Mouse (Mus musculus): ENCODE measurements around the gene Slco2b1. TPM values are rescaled to one million over a fixed set of nuclear protein-coding genes. Genes with fewer than 3 reads are reported as not detected.

Slco2b1 gene
- polyA plus RNA-seq, 1 experiment: 17.4 TPM

DNA sequence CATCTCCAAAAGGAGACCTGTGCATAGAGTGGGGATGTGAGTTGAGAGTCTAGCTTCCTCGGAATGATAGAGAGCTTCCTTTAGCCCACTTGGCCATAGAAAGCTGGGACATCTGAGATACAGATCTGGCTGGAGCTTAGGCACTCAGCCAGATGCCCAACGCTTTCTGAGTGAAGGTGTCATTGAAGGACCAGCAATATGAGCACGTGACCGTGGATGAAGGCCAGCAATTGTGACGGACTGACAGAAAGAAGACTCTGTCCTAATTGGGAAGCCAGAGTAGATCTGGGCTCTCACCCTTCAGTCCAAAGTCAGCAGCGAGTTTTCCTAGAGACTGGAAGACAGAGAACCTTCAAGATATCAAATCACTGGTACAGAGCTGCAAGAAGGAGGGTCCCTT lies 3.5 kb downstream of the Slco2b1 start:
- Histone ChIP-seq H3K4me3 (ENCODE audit: insufficient read depth, low read length) (no peak overlapping the region), H3K27ac (ENCODE audit: insufficient read depth, low read length) (no peak overlapping the region), H3K4me1 (ENCODE audit: control insufficient read depth, insufficient read depth, low read length) (peaks cover 5% of the 10 kb centered on the region; the same call in 1 of the 2 replicates)
- no peak for TF ChIP-seq CTCF (IDR thresholded peaks at IDR 0.05; ENCODE audit: extremely low read depth, insufficient read depth, low read length)
- no peak for TF ChIP-seq POLR2A (IDR thresholded peaks at IDR 0.05; ENCODE audit: extremely low read depth, insufficient read depth, low read length)

DNA sequence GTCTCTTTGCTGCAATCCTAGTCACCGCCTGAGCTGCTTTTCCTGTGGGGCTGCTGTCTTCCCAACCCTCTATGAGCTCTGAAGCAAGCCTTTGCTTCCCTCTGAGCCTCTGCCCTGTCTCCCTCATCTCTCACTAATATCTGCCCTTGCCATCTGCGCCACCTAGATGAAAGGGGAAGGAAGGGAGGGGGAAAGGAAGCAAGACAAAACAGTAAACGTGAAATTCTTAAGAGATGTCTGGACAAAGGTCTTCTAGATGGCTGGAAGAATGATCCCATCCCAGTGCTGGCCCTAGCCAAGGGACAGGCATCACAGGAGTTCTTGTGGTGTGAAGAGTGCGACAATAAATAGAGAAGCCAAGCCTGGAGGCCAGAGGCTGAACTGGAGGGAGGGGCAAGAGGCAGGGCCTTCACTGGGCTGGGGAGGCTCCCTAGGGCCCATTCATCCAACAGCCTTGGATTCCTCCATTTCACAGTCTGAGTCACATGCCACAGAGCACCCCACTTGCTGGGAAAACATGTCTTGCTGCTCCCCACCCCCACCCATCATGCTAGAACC lies 4.0 kb downstream of the Slco2b1 start:
- peak overlapping the region; percentile 68 for H3K27ac ChIP-seq (ENCODE audit: insufficient read depth, low read length)
- TF ChIP-seq CTCF (IDR thresholded peaks at IDR 0.05; ENCODE audit: extremely low read depth, insufficient read depth, low read length) (no peak), POLR2A (IDR thresholded peaks at IDR 0.05; ENCODE audit: extremely low read depth, insufficient read depth, low read length) (no peak)
- peaks cover 5% of the 10 kb centered on the region; the same call in 1 of the 2 replicates for H3K4me1 ChIP-seq (ENCODE audit: control insufficient read depth, insufficient read depth, low read length)
- H3K4me3 ChIP-seq (ENCODE audit: insufficient read depth, low read length): no peak overlapping the region

DNA sequence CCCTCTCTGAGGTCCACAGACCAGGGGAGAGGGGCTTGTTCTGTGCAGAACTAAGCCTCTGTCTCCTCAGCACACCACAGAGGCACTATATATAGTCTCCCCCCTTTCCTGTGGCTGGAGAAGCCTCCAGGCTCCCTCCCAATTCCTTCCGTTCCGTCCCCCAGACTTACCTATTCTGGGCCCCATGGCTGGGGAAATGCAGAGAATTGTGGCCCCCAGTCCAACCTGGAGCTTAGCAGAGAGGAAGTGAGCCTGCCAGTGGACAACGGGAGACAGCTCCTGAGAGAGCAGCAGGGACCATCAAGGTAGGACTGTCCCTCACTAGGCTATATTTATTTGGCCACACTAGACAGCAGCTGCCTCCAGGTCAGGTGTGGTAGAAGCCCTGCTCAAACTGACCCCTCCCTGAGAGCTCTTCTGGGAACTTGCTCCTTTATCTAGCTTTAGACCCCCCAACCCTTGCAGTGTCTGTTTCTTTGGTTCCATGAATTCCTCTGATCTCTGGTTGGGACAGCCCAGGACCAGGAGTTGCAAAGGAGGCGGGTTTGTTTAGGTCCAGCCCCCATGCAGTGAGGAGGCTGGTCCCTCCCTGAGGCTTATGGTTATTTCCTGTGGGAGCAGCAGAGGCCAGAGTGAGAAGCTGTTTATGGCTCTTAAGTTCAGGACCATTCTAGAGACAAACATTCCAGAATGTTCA lies 4.7 kb downstream of the Slco2b1 start:
- peak overlapping the region; percentile 18 for H3K4me3 ChIP-seq (ENCODE audit: insufficient read depth, low read length)
- no peak for TF ChIP-seq CTCF (IDR thresholded peaks at IDR 0.05; ENCODE audit: extremely low read depth, insufficient read depth, low read length)
- TF ChIP-seq POLR2A (IDR thresholded peaks at IDR 0.05; ENCODE audit: extremely low read depth, insufficient read depth, low read length): no peak
- H3K4me1 ChIP-seq (ENCODE audit: control insufficient read depth, insufficient read depth, low read length): peaks cover 5% of the 10 kb centered on the region; the same call in 1 of the 2 replicates
- H3K27ac ChIP-seq (ENCODE audit: insufficient read depth, low read length): peak overlapping the region; percentile 68

GRCm38 (mm10) chr7:99704736-99705519 lies 6.2 kb downstream of the Slco2b1 start:
- 0 out of 2 replicates have a peak overlapping the region, but pooled peaks have one; percentile 18 for H3K4me3 ChIP-seq (ENCODE audit: insufficient read depth, low read length)

DNA sequence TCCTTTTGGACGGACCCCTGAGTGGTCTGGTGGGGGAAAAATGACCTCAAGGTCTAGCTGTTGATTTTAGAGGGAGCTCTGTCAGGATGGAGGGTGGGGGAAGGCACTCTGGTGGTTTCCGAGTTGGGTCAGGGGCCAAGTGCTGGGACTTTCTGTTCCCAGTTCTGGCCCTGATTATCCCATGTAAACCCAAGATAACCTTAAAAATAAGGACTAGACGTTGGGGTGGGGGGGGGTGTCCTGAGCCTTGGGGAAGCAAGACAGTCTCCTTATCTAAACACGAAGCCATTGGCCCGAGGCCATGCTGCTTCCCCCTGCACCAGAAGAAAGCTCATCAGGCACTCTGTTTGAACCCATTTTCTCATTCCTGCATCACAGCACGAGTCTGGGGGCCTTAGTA lies 8.9 kb downstream of the Slco2b1 start:
- TF ChIP-seq CTCF (IDR thresholded peaks at IDR 0.05; ENCODE audit: extremely low read depth, insufficient read depth, low read length) (no peak), POLR2A (IDR thresholded peaks at IDR 0.05; ENCODE audit: extremely low read depth, insufficient read depth, low read length) (no peak)
- peaks cover 1% of the 10 kb centered on the region; the same call in 1 of the 2 replicates for H3K4me1 ChIP-seq (ENCODE audit: control insufficient read depth, insufficient read depth, low read length)
- H3K27ac ChIP-seq (ENCODE audit: insufficient read depth, low read length): no peak overlapping the region
- H3K4me3 ChIP-seq (ENCODE audit: insufficient read depth, low read length): no peak overlapping the region

More at GRCm38 (mm10) chr7:99704736-99705519, 6.2 kb downstream of the Slco2b1 start:
- H3K27ac ChIP-seq (ENCODE audit: insufficient read depth, low read length): peak overlapping the region; percentile 49; the same call in 1 of the 2 replicates
- no peak for TF ChIP-seq CTCF (IDR thresholded peaks at IDR 0.05; ENCODE audit: extremely low read depth, insufficient read depth, low read length)
- no peak for TF ChIP-seq POLR2A (IDR thresholded peaks at IDR 0.05; ENCODE audit: extremely low read depth, insufficient read depth, low read length)
- peaks cover 5% of the 10 kb centered on the region; the same call in 1 of the 2 replicates for H3K4me1 ChIP-seq (ENCODE audit: control insufficient read depth, insufficient read depth, low read length)

GRCm38 (mm10) chr7:99700641-99701040 lies 10.5 kb downstream of the Slco2b1 start:
- Histone ChIP-seq H3K27ac (ENCODE audit: insufficient read depth, low read length) (no peak overlapping the region), H3K4me1 (ENCODE audit: control insufficient read depth, insufficient read depth, low read length) (peaks cover 1% of the 10 kb centered on the region; the same call in 1 of the 2 replicates), H3K4me3 (ENCODE audit: insufficient read depth, low read length) (no peak overlapping the region)
- no peak for TF ChIP-seq CTCF (IDR thresholded peaks at IDR 0.05; ENCODE audit: extremely low read depth, insufficient read depth, low read length)
- TF ChIP-seq POLR2A (IDR thresholded peaks at IDR 0.05; ENCODE audit: extremely low read depth, insufficient read depth, low read length): no peak

DNA sequence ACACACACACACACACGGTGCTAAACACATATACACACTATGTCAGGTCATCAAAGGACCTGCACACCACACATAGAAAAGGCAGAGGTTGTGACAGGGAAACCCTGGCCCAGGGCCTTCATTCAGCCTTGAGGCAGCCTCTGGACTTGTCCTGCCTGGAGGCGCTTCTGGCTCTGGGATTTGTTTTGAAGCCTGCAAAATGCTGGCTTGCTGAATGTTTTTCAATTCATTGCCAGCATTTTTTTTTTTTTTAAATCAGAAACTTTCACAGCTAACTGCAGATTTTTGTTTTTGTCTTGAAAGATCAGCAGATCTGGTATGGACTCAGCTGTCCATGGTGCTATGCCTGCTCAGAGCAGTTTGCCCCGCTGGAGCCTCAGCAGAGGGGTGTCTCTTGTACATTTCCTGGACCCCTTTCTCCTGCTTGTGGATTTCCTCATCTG lies 11.4 kb downstream of the Slco2b1 start:
- TF ChIP-seq POLR2A (IDR thresholded peaks at IDR 0.05; ENCODE audit: extremely low read depth, insufficient read depth, low read length) (no peak), CTCF (IDR thresholded peaks at IDR 0.05; ENCODE audit: extremely low read depth, insufficient read depth, low read length) (no peak)
- no peak overlapping the region for H3K4me3 ChIP-seq (ENCODE audit: insufficient read depth, low read length)
- peaks cover 1% of the 10 kb centered on the region; the same call in 1 of the 2 replicates for H3K4me1 ChIP-seq (ENCODE audit: control insufficient read depth, insufficient read depth, low read length)
- peak overlapping the region; percentile 80; the same call in 1 of the 2 replicates for H3K27ac ChIP-seq (ENCODE audit: insufficient read depth, low read length)

DNA sequence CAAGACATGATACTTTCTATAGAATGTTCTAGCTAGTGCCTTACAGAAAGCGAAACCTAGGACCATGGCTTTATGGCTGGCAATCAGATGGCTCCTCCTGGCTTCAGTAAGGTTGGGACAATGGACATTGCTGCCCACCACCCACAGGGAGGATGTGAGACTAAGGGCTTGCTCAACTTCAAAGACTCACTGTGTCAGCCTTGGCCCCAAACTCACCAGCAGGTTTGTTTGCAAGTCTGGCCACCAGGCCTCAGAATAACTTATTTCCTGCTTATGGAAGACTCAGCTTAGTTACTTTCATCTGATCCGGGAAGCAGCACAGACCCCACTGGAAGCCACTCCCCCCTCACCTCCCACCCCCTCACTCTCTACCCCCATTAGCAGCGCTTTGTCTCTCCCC lies 12.0 kb downstream of the Slco2b1 start:
- peaks cover 1% of the 10 kb centered on the region; the same call in 1 of the 2 replicates for H3K4me1 ChIP-seq (ENCODE audit: control insufficient read depth, insufficient read depth, low read length)
- H3K4me3 ChIP-seq (ENCODE audit: insufficient read depth, low read length): no peak overlapping the region
- peak overlapping the region; percentile 19; the same call in 1 of the 2 replicates for H3K27ac ChIP-seq (ENCODE audit: insufficient read depth, low read length)
- TF ChIP-seq POLR2A (IDR thresholded peaks at IDR 0.05; ENCODE audit: extremely low read depth, insufficient read depth, low read length): no peak
- TF ChIP-seq CTCF (IDR thresholded peaks at IDR 0.05; ENCODE audit: extremely low read depth, insufficient read depth, low read length): no peak

DNA sequence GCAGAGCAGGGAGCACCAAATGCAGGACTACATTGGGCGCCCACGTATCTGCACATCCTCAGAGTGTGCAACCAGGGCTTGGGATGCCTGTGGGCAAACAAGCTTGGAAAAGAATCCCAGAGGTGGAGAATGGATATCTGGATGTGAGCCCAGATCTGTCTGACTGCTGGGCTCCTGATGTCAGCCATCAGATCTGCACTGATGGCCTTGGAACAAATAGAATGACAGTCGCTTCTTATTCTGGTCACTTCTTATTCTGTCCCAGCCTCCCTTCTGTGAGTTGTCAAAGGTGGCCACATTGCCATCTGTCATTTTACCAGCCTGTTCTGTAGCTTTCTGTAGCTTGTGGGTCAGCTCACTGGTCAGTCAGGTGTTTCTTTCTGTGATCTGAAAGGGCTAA lies 12.6 kb downstream of the Slco2b1 start:
- Histone ChIP-seq H3K27ac (ENCODE audit: insufficient read depth, low read length) (peak overlapping the region; percentile 19; the same call in 1 of the 2 replicates), H3K4me3 (ENCODE audit: insufficient read depth, low read length) (no peak overlapping the region), H3K4me1 (ENCODE audit: control insufficient read depth, insufficient read depth, low read length) (peaks cover 1% of the 10 kb centered on the region; the same call in 1 of the 2 replicates)
- TF ChIP-seq POLR2A (IDR thresholded peaks at IDR 0.05; ENCODE audit: extremely low read depth, insufficient read depth, low read length) (no peak), CTCF (IDR thresholded peaks at IDR 0.05; ENCODE audit: extremely low read depth, insufficient read depth, low read length) (no peak)

All from cortical plate, adult 2 months (tissue).